Mouse (Mus musculus): Measurements from ENCODE around the gene Cav3. TPM values are rescaled to one million over a fixed set of nuclear protein-coding genes. Genes with fewer than 3 reads are reported as not detected.

Cav3 gene
- polyA plus RNA-seq, 1 experiment from 2014 or later: not detected

GRCm38 (mm10) chr6:112484316-112484715 is 25.0 kb downstream of the Cav3 start:
- Histone ChIP-seq H3K36me3 (ENCODE audit: poor library complexity, severe bottlenecking) (no peaks in the 10 kb centered on the region), H3K9ac (no peak overlapping the region), H3K27me3 (peaks cover 29% of the 10 kb centered on the region), H3K9me3 (replicated peaks) (no peaks in the 10 kb centered on the region), H3K4me2 (no peak overlapping the region), H3K27ac (no peak overlapping the region), H3K4me3 (no peak overlapping the region), H3K4me1 (peaks cover 7% of the 10 kb centered on the region)
- WGBS: 5% methylated on average over 4 of the region's 4 CpGs
- no peak for ATAC-seq

- Histone ChIP-seq H3K4me3 (no peak overlapping the region), H3K27me3 (peaks cover 55% of the 10 kb centered on the region), H3K36me3 (ENCODE audit: poor library complexity, severe bottlenecking) (no peaks in the 10 kb centered on the region), H3K27ac (no peak overlapping the region), H3K9ac (no peak overlapping the region), H3K4me1 (peaks cover 21% of the 10 kb centered on the region), H3K4me2 (no peak overlapping the region), H3K9me3 (replicated peaks) (no peaks in the 10 kb centered on the region)
- no peak for ATAC-seq
- 78% methylated on average over 5 of the region's 5 CpGs for WGBS
Observed at GRCm38 (mm10) chr6:112487993-112488392, 28.7 kb downstream of the Cav3 start.

- Histone ChIP-seq H3K27me3 (peaks cover 55% of the 10 kb centered on the region), H3K4me2 (peak overlapping the region; percentile 80), H3K9me3 (replicated peaks) (no peaks in the 10 kb centered on the region), H3K27ac (no peak overlapping the region), H3K36me3 (ENCODE audit: poor library complexity, severe bottlenecking) (no peaks in the 10 kb centered on the region), H3K4me1 (peaks cover 21% of the 10 kb centered on the region), H3K9ac (peak overlapping the region; percentile 54), H3K4me3 (peak overlapping the region; percentile 43)
- 27% methylated on average over 24 of the region's 24 CpGs for WGBS
- ATAC-seq: no peak
Observed at GRCm38 (mm10) chr6:112488821-112489180, 29.5 kb downstream of the Cav3 start.

- H3K9ac ChIP-seq: peak overlapping the region; percentile 54
- peak overlapping the region; percentile 80 for H3K4me2 ChIP-seq
- ATAC-seq: peak; percentile 56
- H3K9me3 ChIP-seq (replicated peaks): no peaks in the 10 kb centered on the region
- peaks cover 55% of the 10 kb centered on the region for H3K27me3 ChIP-seq
- no peak overlapping the region for H3K27ac ChIP-seq
- 3% methylated on average over 67 of the region's 72 CpGs for WGBS
- peaks cover 21% of the 10 kb centered on the region for H3K4me1 ChIP-seq
- H3K4me3 ChIP-seq: peak overlapping the region; percentile 43
- H3K36me3 ChIP-seq (ENCODE audit: poor library complexity, severe bottlenecking): no peaks in the 10 kb centered on the region
Observed at GRCm38 (mm10) chr6:112489181-112489909, 30.0 kb downstream of the Cav3 start.

- H3K9ac ChIP-seq: peak within 1 kb of the TSS; percentile 54
- H3K9me3 ChIP-seq (replicated peaks): no peaks in the 10 kb centered on the region
- peak within 1 kb of the TSS; percentile 80 for H3K4me2 ChIP-seq
- peak within 1 kb of the TSS; percentile 43 for H3K4me3 ChIP-seq
- no peak within 1 kb of the TSS for H3K27ac ChIP-seq
- 7% methylated on average over 24 of the region's 24 CpGs for WGBS
- no peaks in the 10 kb centered on the region for H3K36me3 ChIP-seq (ENCODE audit: poor library complexity, severe bottlenecking)
- peaks cover 55% of the 10 kb centered on the region for H3K27me3 ChIP-seq
- peaks cover 21% of the 10 kb centered on the region for H3K4me1 ChIP-seq
- peak; percentile 23; the same call in 1 of the 2 replicates for ATAC-seq
Observed at GRCm38 (mm10) chr6:112489910-112490559, 30.7 kb downstream of the Cav3 start, which contains the start of gene Oxtr. Oxtr (minus strand) TSS chr6:112489943.

- Histone ChIP-seq H3K27ac (no peak overlapping the region), H3K27me3 (peaks cover 55% of the 10 kb centered on the region), H3K36me3 (ENCODE audit: poor library complexity, severe bottlenecking) (no peaks in the 10 kb centered on the region), H3K9me3 (replicated peaks) (no peaks in the 10 kb centered on the region), H3K4me1 (peaks cover 21% of the 10 kb centered on the region), H3K9ac (peak overlapping the region; percentile 54; the same call in 1 of the 2 replicates), H3K4me2 (peak overlapping the region; percentile 80), H3K4me3 (peak overlapping the region; percentile 43)
- 2% methylated on average over 35 of the region's 35 CpGs for WGBS
- ATAC-seq: peak; percentile 66
Observed at GRCm38 (mm10) chr6:112490625-112491242, 31.4 kb downstream of the Cav3 start.

GRCm38 (mm10) chr6:112491521-112491920 is 32.2 kb downstream of the Cav3 start:
- Histone ChIP-seq H3K9ac (no peak overlapping the region), H3K4me2 (no peak overlapping the region), H3K27me3 (peaks cover 54% of the 10 kb centered on the region), H3K4me3 (no peak overlapping the region), H3K9me3 (replicated peaks) (no peaks in the 10 kb centered on the region), H3K36me3 (ENCODE audit: poor library complexity, severe bottlenecking) (no peaks in the 10 kb centered on the region), H3K27ac (no peak overlapping the region), H3K4me1 (peaks cover 21% of the 10 kb centered on the region)
- WGBS: 67% methylated on average over 8 of the region's 8 CpGs
- no peak for ATAC-seq

GRCm38 (mm10) chr6:112492656-112493055 is 33.4 kb downstream of the Cav3 start:
- ATAC-seq: no peak
- Histone ChIP-seq H3K4me3 (no peak overlapping the region), H3K4me1 (peaks cover 21% of the 10 kb centered on the region), H3K36me3 (ENCODE audit: poor library complexity, severe bottlenecking) (no peaks in the 10 kb centered on the region), H3K9ac (no peak overlapping the region), H3K9me3 (replicated peaks) (no peaks in the 10 kb centered on the region), H3K27me3 (peaks cover 42% of the 10 kb centered on the region), H3K4me2 (no peak overlapping the region), H3K27ac (no peak overlapping the region)
- 89% methylated on average over 6 of the region's 6 CpGs for WGBS

GRCm38 (mm10) chr6:112493371-112493770 is 34.1 kb downstream of the Cav3 start:
- no peak overlapping the region for H3K4me2 ChIP-seq
- peaks cover 35% of the 10 kb centered on the region for H3K27me3 ChIP-seq
- H3K27ac ChIP-seq: no peak overlapping the region
- 89% methylated on average over 9 of the region's 9 CpGs for WGBS
- no peaks in the 10 kb centered on the region for H3K36me3 ChIP-seq (ENCODE audit: poor library complexity, severe bottlenecking)
- H3K4me1 ChIP-seq: peaks cover 21% of the 10 kb centered on the region
- no peak overlapping the region for H3K9ac ChIP-seq
- no peak for ATAC-seq
- no peaks in the 10 kb centered on the region for H3K9me3 ChIP-seq (replicated peaks)
- no peak overlapping the region for H3K4me3 ChIP-seq

GRCm38 (mm10) chr6:112494620-112495081 is 35.3 kb downstream of the Cav3 start:
- Histone ChIP-seq H3K27ac (no peak overlapping the region), H3K27me3 (peaks cover 22% of the 10 kb centered on the region), H3K9me3 (replicated peaks) (no peaks in the 10 kb centered on the region), H3K4me3 (no peak overlapping the region), H3K9ac (no peak overlapping the region), H3K4me1 (peaks cover 11% of the 10 kb centered on the region), H3K4me2 (no peak overlapping the region), H3K36me3 (ENCODE audit: poor library complexity, severe bottlenecking) (no peaks in the 10 kb centered on the region)
- no peak for ATAC-seq
- WGBS: 54% methylated on average over 10 of the region's 10 CpGs

- no peak for ATAC-seq
- no peak overlapping the region for H3K4me2 ChIP-seq
- H3K9ac ChIP-seq: no peak overlapping the region
- peaks cover 17% of the 10 kb centered on the region for H3K27me3 ChIP-seq
- H3K9me3 ChIP-seq (replicated peaks): no peaks in the 10 kb centered on the region
- no peak overlapping the region for H3K27ac ChIP-seq
- peaks cover 5% of the 10 kb centered on the region for H3K4me1 ChIP-seq
- no peaks in the 10 kb centered on the region for H3K36me3 ChIP-seq (ENCODE audit: poor library complexity, severe bottlenecking)
- no peak overlapping the region for H3K4me3 ChIP-seq
- 54% methylated on average over 4 of the region's 4 CpGs for WGBS
Observed at GRCm38 (mm10) chr6:112495219-112495618, 35.9 kb downstream of the Cav3 start.

All from forebrain, embryonic 13.5 days (tissue).